Mouse (Mus musculus): ENCODE results near the gene Acot10.

- no peak for TF ChIP-seq CTCF (conservative IDR thresholded peaks at IDR 0.05; ENCODE audit: low read length)
- no peak for TF ChIP-seq POU5F1 (IDR thresholded peaks at IDR 0.05; ENCODE audit: borderline replicate concordance, low read length)
Measured at GRCm38 (mm10) chr15:20642905-20643414, 23.6 kb downstream of the Acot10 start.

Data from E14TG2a.4 (cell line).